Mouse (Mus musculus) hindbrain, embryonic 14.5 days (tissue): Measurements from ENCODE around the gene Ugt1a1. TPM values are rescaled to one million over a fixed set of nuclear protein-coding genes. Genes with fewer than 3 reads are reported as not detected.
A peak's percentile ranks its signal among the peaks of the same experiment; 100 is the strongest.

Experiments
- ATAC-seq: fragments of 200-750 bp; cut with Nextera tagmentation; 2 replicates; pipeline ENCODE4 v1.8.0; 2017; ENCODE audit warnings: moderate number of reproducible peaks, mild to moderate bottlenecking, moderate TSS enrichment, moderate library complexity; ENCODE audit not compliant: low FRiP score
- DNase-seq: peaks from one replicate; pipeline ENCODE4 v3.0.0-alpha.2; 2015; ENCODE audit warnings: low spot score
- H3K27ac ChIP-seq: fragments of 300-500 bp; sonication (generic); 2 replicates; pipeline ENCODE4 v1.5.1; 2014; ENCODE audit warnings: mild to moderate bottlenecking, moderate library complexity
- H3K27me3 ChIP-seq: fragments of 300-500 bp; sonication (generic); 2 replicates; pipeline ENCODE4 v1.6.1; 2014; ENCODE audit warnings: mild to moderate bottlenecking, low read length, mixed read lengths; ENCODE audit not compliant: control insufficient read depth, insufficient read depth
- H3K36me3 ChIP-seq: fragments of 300-500 bp; sonication (generic); replicated peaks from 2 replicates; pipeline ENCODE4 v1.6.1; 2014; ENCODE audit not compliant: control insufficient read depth, insufficient read depth
- H3K4me1 ChIP-seq: fragments of 300-500 bp; sonication (generic); replicated peaks from 2 replicates; pipeline ENCODE4 v1.6.1; 2014; ENCODE audit warnings: antibody characterized with exemption, low read length, mixed read lengths; ENCODE audit not compliant: control insufficient read depth, insufficient read depth
- H3K4me2 ChIP-seq: fragments of 300-500 bp; sonication (generic); replicated peaks from 2 replicates; pipeline ENCODE4 v1.6.1; 2014; ENCODE audit warnings: mild to moderate bottlenecking, moderate library complexity
- H3K4me3 ChIP-seq: fragments of 300-500 bp; sonication (generic); replicated peaks from 2 replicates; pipeline ENCODE4 v1.5.1; 2014; ENCODE audit warnings: mild to moderate bottlenecking, low read length
- H3K9ac ChIP-seq: fragments of 300-500 bp; sonication (generic); 2 replicates; pipeline ENCODE4 v1.6.1; 2014
- H3K9me3 ChIP-seq: fragments of 300-500 bp; sonication (generic); 2 replicates; pipeline ENCODE4 v1.6.1; 2016; ENCODE audit warnings: low read length; ENCODE audit not compliant: control insufficient read depth
- WGBS: fragments of 180-500 bp; shearing (Covaris S2); extraction: QIAGEN DNeasy Blood & Tissue Kit; methylation state at CpG from one replicate; pipeline ENCODE4 v1.1.7; 2014; 5-methylcytosine and 5-hydroxymethylcytosine counted together
- polyA plus RNA-seq: library from polyadenylated mRNA; unstranded; fragments of >200 nt; fragmentation: Nextera tagmentation; extraction: Ambion mirVana; gene quantifications from 2 replicates; pipeline ENCODE4 v1.2.1, GENCODE M21; 2014

The Ugt1a1 gene
- polyA plus RNA-seq, 1 experiment from 2014 or later = not detected

- peaks cover 100% of the 10 kb centered on the region for H3K9me3 ChIP-seq
- H3K27ac ChIP-seq = no peak overlapping the region
- no peak for DNase-seq
- 78% methylated on average over 6 of the region's 6 CpGs for WGBS
- no peaks in the 10 kb centered on the region for H3K4me1 ChIP-seq
- no peak overlapping the region for H3K4me2 ChIP-seq
- no peak for ATAC-seq
- H3K9ac ChIP-seq = no peak overlapping the region
- no peaks in the 10 kb centered on the region for H3K27me3 ChIP-seq
- H3K36me3 ChIP-seq = no peaks in the 10 kb centered on the region
- H3K4me3 ChIP-seq = no peak overlapping the region
These were observed 19.4 kb downstream of the Ugt1a1 start for GRCm38 (mm10) chr1:88230981-88231802.

GRCm38 (mm10) chr1:88231803-88232499, 20.2 kb downstream of the Ugt1a1 start:
- peaks cover 99% of the 10 kb centered on the region for H3K9me3 ChIP-seq
- H3K27me3 ChIP-seq = no peaks in the 10 kb centered on the region
- 69% methylated on average over 7 of the region's 7 CpGs for WGBS
- H3K36me3 ChIP-seq = no peaks in the 10 kb centered on the region
- H3K4me1 ChIP-seq = no peaks in the 10 kb centered on the region
- no peak overlapping the region for H3K4me2 ChIP-seq
- H3K4me3 ChIP-seq = no peak overlapping the region
- no peak for DNase-seq
- ATAC-seq = no peak
- H3K27ac ChIP-seq = no peak overlapping the region
- no peak overlapping the region for H3K9ac ChIP-seq

GRCm38 (mm10) chr1:88232664-88233380, 21.1 kb downstream of the Ugt1a1 start:
- H3K27me3 ChIP-seq = no peaks in the 10 kb centered on the region
- WGBS = 54% methylated on average over 3 of the region's 3 CpGs
- no peak for ATAC-seq

GRCm38 (mm10) chr1:88233421-88234247, 21.9 kb downstream of the Ugt1a1 start:
- Histone ChIP-seq H3K36me3 (no peaks in the 10 kb centered on the region), H3K9ac (no peak overlapping the region), H3K4me1 (no peaks in the 10 kb centered on the region), H3K4me3 (no peak overlapping the region), H3K27me3 (no peaks in the 10 kb centered on the region), H3K4me2 (no peak overlapping the region), H3K27ac (no peak overlapping the region), H3K9me3 (peaks cover 99% of the 10 kb centered on the region)
- ATAC-seq (no peak), DNase-seq (no peak)
- WGBS = 68% methylated on average over 14 of the region's 14 CpGs

More at GRCm38 (mm10) chr1:88232664-88233380, 21.1 kb downstream of the Ugt1a1 start:
- no peak overlapping the region for H3K4me2 ChIP-seq
- no peak overlapping the region for H3K27ac ChIP-seq
- DNase-seq = no peak
- H3K36me3 ChIP-seq = no peaks in the 10 kb centered on the region
- H3K4me3 ChIP-seq = no peak overlapping the region
- H3K4me1 ChIP-seq = no peaks in the 10 kb centered on the region
- H3K9me3 ChIP-seq = peaks cover 99% of the 10 kb centered on the region
- no peak overlapping the region for H3K9ac ChIP-seq

- Histone ChIP-seq H3K4me1 (no peaks in the 10 kb centered on the region), H3K27me3 (no peaks in the 10 kb centered on the region), H3K4me2 (no peak overlapping the region), H3K4me3 (no peak overlapping the region), H3K27ac (no peak overlapping the region), H3K9ac (no peak overlapping the region), H3K36me3 (no peaks in the 10 kb centered on the region), H3K9me3 (peaks cover 99% of the 10 kb centered on the region)
- DNase-seq (no peak), ATAC-seq (no peak)
- 71% methylated on average over 4 of the region's 4 CpGs for WGBS
These were observed 22.5 kb downstream of the Ugt1a1 start for GRCm38 (mm10) chr1:88234248-88234610.

- Histone ChIP-seq H3K36me3 (no peaks in the 10 kb centered on the region), H3K4me3 (no peak overlapping the region), H3K4me2 (no peak overlapping the region), H3K4me1 (no peaks in the 10 kb centered on the region), H3K27ac (no peak overlapping the region), H3K9me3 (peaks cover 99% of the 10 kb centered on the region), H3K9ac (no peak overlapping the region), H3K27me3 (no peaks in the 10 kb centered on the region)
- DNase-seq (no peak), ATAC-seq (no peak)
- WGBS = 45% methylated on average over 5 of the region's 5 CpGs
These were observed 22.9 kb downstream of the Ugt1a1 start for GRCm38 (mm10) chr1:88234646-88235045.

- no peaks in the 10 kb centered on the region for H3K27me3 ChIP-seq
- 68% methylated on average over 11 of the region's 11 CpGs for WGBS
- no peaks in the 10 kb centered on the region for H3K4me1 ChIP-seq
- 0 out of 2 replicates have a peak, but pooled peaks have one; percentile 6 for ATAC-seq
- H3K36me3 ChIP-seq = no peaks in the 10 kb centered on the region
- H3K9me3 ChIP-seq = peaks cover 99% of the 10 kb centered on the region
- no peak overlapping the region for H3K4me3 ChIP-seq
- H3K27ac ChIP-seq = no peak overlapping the region
- no peak overlapping the region for H3K9ac ChIP-seq
- no peak for DNase-seq
- no peak overlapping the region for H3K4me2 ChIP-seq
These were observed 23.5 kb downstream of the Ugt1a1 start for GRCm38 (mm10) chr1:88235046-88235893.

- H3K36me3 ChIP-seq = no peaks in the 10 kb centered on the region
- H3K4me2 ChIP-seq = no peak overlapping the region
- 69% methylated on average over 4 of the region's 4 CpGs for WGBS
- ATAC-seq (no peak), DNase-seq (no peak)
- H3K4me3 ChIP-seq = no peak overlapping the region
- H3K4me1 ChIP-seq = no peaks in the 10 kb centered on the region
- peaks cover 99% of the 10 kb centered on the region for H3K9me3 ChIP-seq
- H3K27ac ChIP-seq = no peak overlapping the region
- no peak overlapping the region for H3K9ac ChIP-seq
- H3K27me3 ChIP-seq = no peaks in the 10 kb centered on the region
These were observed 24.2 kb downstream of the Ugt1a1 start for GRCm38 (mm10) chr1:88235894-88236415.
